Mouse (Mus musculus): ENCODE data around the gene Ube2t. TPM values are rescaled to one million over a fixed set of nuclear protein-coding genes. Genes with fewer than 3 reads are reported as not detected.

Gene Ube2t
- polyA plus RNA-seq (2015; fragmentation: Nextera tagmentation; extraction: Ambion mirVana) = 44.2 TPM in 2 replicates

- H3K9me3 ChIP-seq (replicated peaks) = no peaks in the 10 kb centered on the region
- peak within 1 kb of the TSS; percentile 79 for H3K27ac ChIP-seq
- ATAC-seq (replicated peaks; ENCODE audit: low FRiP score) = peak; percentile 100
Measured at GRCm38 (mm10) chr1:134962053-134962803, at the start of gene Ube2t. Ube2t (plus strand) TSS chr1:134962565.

GRCm38 (mm10) chr1:134913535-134913934 lies 48.8 kb upstream of the Ube2t start:
- WGBS = 90% methylated on average over 4 of the region's 4 CpGs
- no peaks in the 10 kb centered on the region for H3K36me3 ChIP-seq
- no peak overlapping the region for H3K4me2 ChIP-seq
- no peaks in the 10 kb centered on the region for H3K9me3 ChIP-seq (replicated peaks)
- H3K27ac ChIP-seq = no peak overlapping the region
- no peak overlapping the region for H3K9ac ChIP-seq
- H3K4me3 ChIP-seq (replicated peaks) = no peak overlapping the region
- no peaks in the 10 kb centered on the region for H3K27me3 ChIP-seq
- ATAC-seq (replicated peaks; ENCODE audit: low FRiP score) = no peak
- no peaks in the 10 kb centered on the region for H3K4me1 ChIP-seq

More at GRCm38 (mm10) chr1:134962053-134962803, at the start of gene Ube2t:
- H3K27me3 ChIP-seq = 0 out of 2 replicates have a peak, but pooled peaks cover 4% of the 10 kb centered on the region
- peak within 1 kb of the TSS; percentile 77 for H3K4me2 ChIP-seq
- H3K36me3 ChIP-seq = no peaks in the 10 kb centered on the region; the same call in 1 of the 2 replicates
- H3K4me3 ChIP-seq (replicated peaks) = peak within 1 kb of the TSS; percentile 90
- peak within 1 kb of the TSS; percentile 67 for H3K9ac ChIP-seq
- peaks cover 20% of the 10 kb centered on the region for H3K4me1 ChIP-seq
- 2% methylated on average over 50 of the region's 50 CpGs for WGBS

GRCm38 (mm10) chr1:134915421-134915820 lies 46.9 kb upstream of the Ube2t start:
- no peak for ATAC-seq (replicated peaks; ENCODE audit: low FRiP score)
- Histone ChIP-seq H3K4me2 (no peak overlapping the region), H3K9me3 (replicated peaks) (no peaks in the 10 kb centered on the region), H3K4me1 (peaks cover 4% of the 10 kb centered on the region; the same call in 1 of the 2 replicates), H3K9ac (no peak overlapping the region), H3K27me3 (no peaks in the 10 kb centered on the region), H3K27ac (no peak overlapping the region), H3K36me3 (no peaks in the 10 kb centered on the region), H3K4me3 (replicated peaks) (no peak overlapping the region)
- 66% methylated on average over 4 of the region's 4 CpGs for WGBS

- Histone ChIP-seq H3K9ac (no peak overlapping the region), H3K4me1 (peaks cover 9% of the 10 kb centered on the region; the same call in 1 of the 2 replicates), H3K36me3 (no peaks in the 10 kb centered on the region), H3K4me2 (no peak overlapping the region), H3K27ac (no peak overlapping the region), H3K4me3 (replicated peaks) (no peak overlapping the region), H3K27me3 (no peaks in the 10 kb centered on the region), H3K9me3 (replicated peaks) (no peaks in the 10 kb centered on the region)
- no peak for ATAC-seq (replicated peaks; ENCODE audit: low FRiP score)
- 66% methylated on average over 6 of the region's 6 CpGs for WGBS
Measured at GRCm38 (mm10) chr1:134919010-134919409, 43.4 kb upstream of the Ube2t start.

GRCm38 (mm10) chr1:134932431-134932830 lies 29.9 kb upstream of the Ube2t start:
- ATAC-seq (replicated peaks; ENCODE audit: low FRiP score) = no peak
- WGBS = 34% methylated on average over 7 of the region's 7 CpGs
- H3K9ac ChIP-seq = no peak overlapping the region
- no peak overlapping the region for H3K4me3 ChIP-seq (replicated peaks)
- no peaks in the 10 kb centered on the region for H3K27me3 ChIP-seq
- 0 out of 2 replicates have a peak, but pooled peaks cover 6% of the 10 kb centered on the region for H3K4me1 ChIP-seq
- no peak overlapping the region for H3K4me2 ChIP-seq
- no peak overlapping the region for H3K27ac ChIP-seq
- no peaks in the 10 kb centered on the region for H3K36me3 ChIP-seq
- H3K9me3 ChIP-seq (replicated peaks) = no peaks in the 10 kb centered on the region

GRCm38 (mm10) chr1:134936335-134936734 lies 26.0 kb upstream of the Ube2t start:
- WGBS = 87% methylated on average over 6 of the region's 6 CpGs

GRCm38 (mm10) chr1:134938233-134938632 lies 24.1 kb upstream of the Ube2t start:
- 94% methylated on average over 1 of the region's 1 CpGs for WGBS
- ATAC-seq (replicated peaks; ENCODE audit: low FRiP score) = no peak
- no peak overlapping the region for H3K4me3 ChIP-seq (replicated peaks)

More at GRCm38 (mm10) chr1:134936335-134936734, 26.0 kb upstream of the Ube2t start:
- H3K27me3 ChIP-seq = no peaks in the 10 kb centered on the region
- H3K9me3 ChIP-seq (replicated peaks) = no peaks in the 10 kb centered on the region
- no peak for ATAC-seq (replicated peaks; ENCODE audit: low FRiP score)
- no peak overlapping the region for H3K4me3 ChIP-seq (replicated peaks)
- no peak overlapping the region for H3K9ac ChIP-seq
- no peak overlapping the region for H3K27ac ChIP-seq
- H3K36me3 ChIP-seq = no peaks in the 10 kb centered on the region
- H3K4me1 ChIP-seq = peaks cover 16% of the 10 kb centered on the region
- H3K4me2 ChIP-seq = no peak overlapping the region

GRCm38 (mm10) chr1:134940863-134941262 lies 21.5 kb upstream of the Ube2t start:
- ATAC-seq (replicated peaks; ENCODE audit: low FRiP score) = no peak
- H3K27ac ChIP-seq = peak overlapping the region; percentile 58
- 21% methylated on average over 4 of the region's 4 CpGs for WGBS
- no peaks in the 10 kb centered on the region for H3K9me3 ChIP-seq (replicated peaks)
- H3K9ac ChIP-seq = no peak overlapping the region
- H3K4me1 ChIP-seq = peaks cover 13% of the 10 kb centered on the region
- no peak overlapping the region for H3K4me3 ChIP-seq (replicated peaks)
- H3K36me3 ChIP-seq = no peaks in the 10 kb centered on the region
- H3K27me3 ChIP-seq = no peaks in the 10 kb centered on the region
- no peak overlapping the region for H3K4me2 ChIP-seq

More at GRCm38 (mm10) chr1:134938233-134938632, 24.1 kb upstream of the Ube2t start:
- Histone ChIP-seq H3K4me1 (peaks cover 13% of the 10 kb centered on the region), H3K9me3 (replicated peaks) (no peaks in the 10 kb centered on the region), H3K36me3 (no peaks in the 10 kb centered on the region), H3K27ac (no peak overlapping the region), H3K4me2 (no peak overlapping the region), H3K27me3 (no peaks in the 10 kb centered on the region), H3K9ac (no peak overlapping the region)

GRCm38 (mm10) chr1:134942898-134943297 lies 19.5 kb upstream of the Ube2t start:
- no peak for ATAC-seq (replicated peaks; ENCODE audit: low FRiP score)
- Histone ChIP-seq H3K4me3 (replicated peaks) (no peak overlapping the region), H3K9me3 (replicated peaks) (no peaks in the 10 kb centered on the region), H3K27ac (no peak overlapping the region), H3K9ac (no peak overlapping the region), H3K4me1 (peaks cover 13% of the 10 kb centered on the region), H3K27me3 (no peaks in the 10 kb centered on the region), H3K36me3 (0 out of 2 replicates have a peak, but pooled peaks cover 2% of the 10 kb centered on the region), H3K4me2 (no peak overlapping the region)
- WGBS = 89% methylated on average over 2 of the region's 2 CpGs

- Histone ChIP-seq H3K9ac (no peak overlapping the region), H3K9me3 (replicated peaks) (no peaks in the 10 kb centered on the region), H3K27me3 (no peaks in the 10 kb centered on the region), H3K4me1 (no peaks in the 10 kb centered on the region), H3K36me3 (0 out of 2 replicates have a peak, but pooled peaks cover 3% of the 10 kb centered on the region), H3K4me3 (replicated peaks) (no peak overlapping the region), H3K4me2 (no peak overlapping the region), H3K27ac (no peak overlapping the region)
- ATAC-seq (replicated peaks; ENCODE audit: low FRiP score) = no peak
- WGBS = 88% methylated on average over 7 of the region's 7 CpGs
Measured at GRCm38 (mm10) chr1:134947590-134947989, 14.8 kb upstream of the Ube2t start.

GRCm38 (mm10) chr1:134949946-134950345 lies 12.4 kb upstream of the Ube2t start:
- Histone ChIP-seq H3K27me3 (no peaks in the 10 kb centered on the region), H3K9ac (no peak overlapping the region), H3K9me3 (replicated peaks) (no peaks in the 10 kb centered on the region), H3K4me2 (no peak overlapping the region), H3K4me1 (peaks cover 10% of the 10 kb centered on the region), H3K4me3 (replicated peaks) (no peak overlapping the region), H3K27ac (no peak overlapping the region), H3K36me3 (0 out of 2 replicates have a peak, but pooled peaks cover 3% of the 10 kb centered on the region)
- ATAC-seq (replicated peaks; ENCODE audit: low FRiP score) = no peak
- 93% methylated on average over 3 of the region's 3 CpGs for WGBS

GRCm38 (mm10) chr1:134955050-134955636 lies 7.2 kb upstream of the Ube2t start:
- Histone ChIP-seq H3K27ac (peak overlapping the region; percentile 86), H3K9ac (peak overlapping the region; percentile 82), H3K9me3 (replicated peaks) (no peaks in the 10 kb centered on the region), H3K36me3 (no peaks in the 10 kb centered on the region), H3K4me3 (replicated peaks) (peak overlapping the region; percentile 76), H3K4me2 (peak overlapping the region; percentile 76), H3K27me3 (no peaks in the 10 kb centered on the region), H3K4me1 (peaks cover 14% of the 10 kb centered on the region)
- 4% methylated on average over 16 of the region's 16 CpGs for WGBS
- ATAC-seq (replicated peaks; ENCODE audit: low FRiP score) = no peak; the same call in none of the 2 replicates

All from kidney, embryonic 15.5 days (tissue).